Mouse (Mus musculus) adrenal gland, adult 8-10 months (tissue): ENCODE data around the gene Nppb. TPM values are rescaled to one million over a fixed set of nuclear protein-coding genes. Genes with fewer than 3 reads are reported as not detected.

Source experiments
- DNase-seq: peaks from one replicate; pipeline ENCODE4 v3.0.0; 2022
- total RNA-seq, 4 experiments: library from RNA; stranded (reverse); gene quantifications; 2 replicates each; pipeline ENCODE4 v1.2.4; 2022

The Nppb gene
- total RNA-seq, 4 experiments from 2014 or later, result 0.40 TPM; not detected in 3

DNA sequence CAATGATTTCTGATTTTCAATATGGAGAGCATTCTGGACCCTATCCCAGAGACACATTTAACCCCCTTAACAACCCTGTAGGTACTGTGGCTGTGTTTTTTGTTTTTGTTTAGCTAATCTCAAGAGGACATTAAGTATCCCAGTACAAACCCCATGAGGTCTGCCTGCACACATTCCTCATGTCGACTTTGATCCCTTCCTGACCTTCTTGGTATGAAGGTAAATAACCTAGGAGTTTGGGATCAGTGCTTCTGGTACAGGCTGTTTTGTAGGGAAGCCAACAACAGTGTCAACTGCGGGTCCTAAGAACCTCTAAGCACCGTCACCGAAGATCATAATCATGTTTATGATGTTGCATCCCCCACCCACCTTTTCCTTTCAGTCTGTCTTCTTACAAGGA is 7.9 kb upstream of the Nppb start:
- DNase-seq, result no peak

DNA sequence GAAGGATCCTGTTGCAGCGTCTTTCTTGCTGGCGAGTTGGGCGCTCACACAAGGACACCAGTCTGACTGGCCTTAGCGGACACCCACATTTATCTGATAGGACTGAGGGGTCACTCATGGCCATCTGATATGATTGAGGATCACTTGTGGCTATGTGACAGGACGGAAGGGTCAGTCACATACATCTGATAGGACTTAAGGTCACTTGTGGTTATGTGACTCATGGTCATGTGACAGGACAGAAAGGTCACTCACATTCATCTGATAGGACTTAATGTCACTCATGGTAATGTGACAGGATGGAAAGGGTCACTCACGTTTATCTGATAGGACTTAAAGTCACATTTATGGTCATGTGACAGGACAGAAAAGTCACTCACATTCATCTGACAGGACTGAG is 7.2 kb upstream of the Nppb start:
- peak; percentile 42 for DNase-seq

DNA sequence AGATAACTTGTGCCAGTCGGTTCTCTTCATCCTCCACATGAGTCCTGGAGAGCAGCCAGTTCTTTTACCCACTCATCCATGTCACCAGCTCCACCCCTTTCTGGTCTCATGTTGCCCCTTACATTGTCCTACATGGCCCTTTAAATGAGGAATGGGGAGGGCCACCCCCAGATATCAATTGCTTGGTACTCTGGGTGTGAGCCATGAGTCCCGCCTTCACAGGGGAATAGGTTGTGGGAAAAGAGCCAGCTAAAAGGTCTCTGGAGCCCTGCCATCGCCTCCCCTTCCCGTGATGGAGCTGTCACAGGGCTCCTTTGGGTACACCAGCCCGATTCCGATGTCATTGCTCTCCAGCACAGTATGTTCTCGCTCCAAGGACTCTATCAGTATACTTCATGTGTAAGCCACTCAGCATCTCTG is 6.1 kb upstream of the Nppb start:
- no peak for DNase-seq

DNA sequence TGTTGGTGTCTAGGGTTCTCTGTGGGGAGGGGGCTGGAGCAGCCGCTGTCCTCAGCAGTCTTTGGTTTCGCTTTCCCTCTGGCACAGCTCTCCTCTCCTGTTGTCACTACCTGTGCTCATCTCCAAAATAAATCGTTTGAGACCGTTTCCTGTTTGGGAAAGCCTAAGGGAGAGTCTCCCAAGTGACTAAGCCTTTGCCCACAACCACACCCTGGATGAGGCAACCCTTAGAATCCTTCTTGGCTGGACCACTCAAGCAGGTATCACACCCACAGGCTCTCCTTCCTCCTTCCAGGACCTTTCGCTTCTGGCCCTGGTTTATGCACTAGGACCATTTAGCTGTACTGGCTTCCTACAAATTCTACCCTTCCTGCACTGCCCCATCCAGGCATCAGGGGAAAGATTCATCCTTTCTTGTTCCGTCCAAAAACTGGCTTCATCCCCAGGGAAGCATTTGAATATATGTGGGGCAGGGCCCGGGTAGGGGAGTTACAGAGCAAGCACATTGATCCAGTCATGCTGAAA is 8.0 kb downstream of the Nppb start:
- no peak for DNase-seq

DNA sequence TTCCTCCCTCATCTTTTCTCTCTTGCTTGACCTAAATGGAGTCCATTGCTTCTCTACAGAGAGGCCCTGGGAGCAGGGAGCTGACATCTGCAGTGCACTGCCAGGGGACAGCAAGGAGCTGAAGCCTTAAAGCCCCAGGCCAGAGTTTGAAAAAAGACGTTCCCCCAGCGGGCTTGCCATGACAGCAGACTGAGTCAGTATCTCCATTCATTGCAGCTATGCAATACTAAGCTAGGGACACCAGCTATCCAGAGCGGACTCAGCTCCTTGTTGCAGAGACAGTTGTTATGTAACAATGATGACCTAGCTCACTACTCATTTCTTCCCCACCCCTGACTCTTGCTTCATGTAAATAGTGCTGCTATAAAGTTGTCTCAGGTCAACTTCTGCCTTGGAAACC is 9.7 kb downstream of the Nppb start:
- no peak for DNase-seq

DNA sequence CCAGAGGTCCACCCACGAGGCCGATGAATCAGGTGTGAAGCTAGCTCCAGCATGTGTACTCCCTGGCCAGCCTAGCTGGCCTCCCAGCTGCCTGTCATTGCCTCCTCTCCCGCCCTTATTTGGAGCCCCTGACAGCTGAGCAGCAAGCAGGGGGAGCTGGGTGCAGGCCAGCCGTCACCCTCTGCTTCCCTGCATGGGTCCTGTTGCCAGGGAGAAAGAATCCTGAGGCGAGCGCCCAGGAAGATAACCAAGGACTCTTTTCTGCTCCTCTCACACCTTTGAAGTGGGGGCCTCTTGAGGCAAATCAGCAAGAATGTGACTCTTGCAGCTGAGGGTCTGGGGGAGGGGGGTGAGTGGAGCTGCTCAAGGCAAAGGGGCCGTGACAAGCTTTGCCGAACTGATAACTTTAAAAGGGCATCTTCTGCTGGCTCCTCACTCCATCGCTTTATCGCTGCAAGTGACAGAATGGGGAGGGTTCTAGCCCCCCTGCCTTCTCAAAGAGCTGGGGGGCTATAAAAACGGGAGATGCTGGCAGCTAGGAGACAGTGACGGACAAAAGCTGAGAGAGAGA is 14.7 kb downstream of the Nppb start, which contains the start of gene Nppa:
Gene Nppa (plus strand): TSS at position 521 of the 571 bp plus-strand sequence.
- DNase-seq, result no peak

DNA sequence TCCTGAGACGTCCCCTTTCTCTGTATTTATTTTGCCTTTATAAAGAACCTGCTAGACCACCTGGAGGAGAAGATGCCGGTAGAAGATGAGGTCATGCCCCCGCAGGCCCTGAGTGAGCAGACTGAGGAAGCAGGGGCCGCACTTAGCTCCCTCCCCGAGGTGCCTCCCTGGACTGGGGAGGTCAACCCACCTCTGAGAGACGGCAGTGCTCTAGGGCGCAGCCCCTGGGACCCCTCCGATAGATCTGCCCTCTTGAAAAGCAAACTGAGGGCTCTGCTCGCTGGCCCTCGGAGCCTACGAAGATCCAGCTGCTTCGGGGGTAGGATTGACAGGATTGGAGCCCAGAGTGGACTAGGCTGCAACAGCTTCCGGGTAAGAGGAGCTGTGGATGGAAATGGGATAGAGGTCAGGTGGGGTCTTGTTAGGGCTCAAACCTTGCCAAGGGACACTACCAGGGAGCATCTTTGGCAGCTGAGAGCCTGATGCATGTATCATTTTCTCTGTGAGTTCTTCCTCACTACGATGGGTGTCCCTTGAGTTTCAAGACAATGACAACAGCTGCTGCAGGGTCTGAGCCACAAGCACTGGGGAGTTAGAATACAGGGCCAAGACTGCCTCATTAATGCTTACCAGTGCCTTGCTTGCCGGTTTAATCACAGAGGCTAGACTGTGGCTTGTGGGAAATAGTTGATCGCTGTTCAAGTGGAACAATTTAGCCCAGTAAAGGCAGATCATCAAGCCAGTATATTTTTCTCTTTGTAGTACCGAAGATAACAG is 15.6 kb downstream of the Nppb start:
- no peak for DNase-seq

DNA sequence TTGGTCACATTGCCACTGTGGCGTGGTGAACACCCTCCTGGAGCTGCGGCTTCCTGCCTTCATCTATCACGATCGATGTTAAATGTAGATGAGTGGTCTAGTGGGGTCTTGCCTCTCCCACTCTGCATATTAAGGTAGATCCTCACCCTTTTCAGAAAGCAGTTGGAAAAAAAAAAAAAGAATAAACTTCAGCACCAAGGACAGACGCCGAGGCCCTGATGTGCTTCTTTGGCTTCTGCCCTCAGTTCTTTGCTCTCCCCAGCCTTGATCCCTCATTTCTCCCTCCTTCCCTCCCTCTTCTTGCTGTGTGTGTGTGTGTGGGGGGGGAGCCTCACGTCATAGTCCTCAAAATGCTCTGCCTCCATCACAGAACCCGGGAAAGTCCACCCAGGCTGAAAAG is 16.3 kb downstream of the Nppb start:
- DNase-seq, result no peak

DNA sequence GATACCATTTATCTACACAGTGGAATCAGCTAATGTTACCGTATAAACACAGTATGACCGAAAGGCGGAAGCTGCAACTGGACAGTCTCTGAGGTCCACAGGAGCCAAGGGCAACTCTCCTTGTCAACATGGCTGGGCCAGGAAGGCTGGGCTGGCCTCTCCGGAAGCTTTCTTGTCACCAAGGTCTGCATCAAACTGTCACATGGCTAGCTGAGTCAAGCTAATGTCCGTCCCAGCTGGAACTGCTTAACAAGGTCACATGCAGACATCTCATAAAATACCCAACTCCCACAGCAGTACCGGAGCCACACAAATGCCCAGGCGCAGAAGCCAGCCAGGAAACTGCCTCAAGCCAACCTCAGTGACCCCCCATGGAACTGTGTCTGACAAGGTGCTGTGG is 18.8 kb downstream of the Nppb start:
- peak; percentile 82 for DNase-seq

DNA sequence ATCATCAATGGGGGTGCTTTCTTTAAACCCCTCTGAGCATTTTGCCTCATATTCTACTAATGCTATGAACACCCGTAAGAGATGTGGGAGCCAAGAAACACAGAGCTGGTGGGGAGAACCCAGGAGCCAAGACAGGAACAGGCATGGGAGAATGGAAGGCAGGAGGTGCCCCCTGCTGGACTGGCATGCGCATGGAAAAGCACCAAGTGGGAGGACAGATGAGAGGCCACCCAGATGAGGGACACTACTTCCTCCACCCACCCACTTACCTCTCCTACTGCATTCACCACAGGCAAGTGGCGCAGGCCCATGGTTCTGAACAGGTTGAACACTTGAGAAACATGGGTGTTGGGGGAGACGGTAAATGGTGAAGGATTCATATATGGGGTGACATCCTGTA is 22.8 kb downstream of the Nppb start:
- peak; percentile 34 for DNase-seq

DNA sequence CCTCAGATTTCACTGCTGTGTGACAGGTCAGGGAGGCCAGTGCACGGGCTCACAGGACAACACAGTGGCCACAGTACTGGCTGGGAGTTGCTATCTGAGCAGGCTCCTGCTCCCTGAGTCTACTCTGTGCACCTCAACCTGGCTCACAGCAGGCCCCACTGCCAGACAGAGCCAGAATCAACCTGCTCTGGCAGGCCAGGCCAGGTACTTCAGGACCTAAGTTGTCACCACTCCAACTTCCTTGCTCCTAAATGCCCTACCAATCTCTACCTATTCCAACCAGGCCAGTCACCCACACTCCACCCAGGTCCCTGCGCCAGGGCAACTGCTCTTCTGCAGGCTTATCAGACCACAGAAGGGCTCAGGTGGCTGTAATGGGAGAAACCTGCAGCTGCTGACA is 24.1 kb downstream of the Nppb start:
- no peak for DNase-seq

DNA sequence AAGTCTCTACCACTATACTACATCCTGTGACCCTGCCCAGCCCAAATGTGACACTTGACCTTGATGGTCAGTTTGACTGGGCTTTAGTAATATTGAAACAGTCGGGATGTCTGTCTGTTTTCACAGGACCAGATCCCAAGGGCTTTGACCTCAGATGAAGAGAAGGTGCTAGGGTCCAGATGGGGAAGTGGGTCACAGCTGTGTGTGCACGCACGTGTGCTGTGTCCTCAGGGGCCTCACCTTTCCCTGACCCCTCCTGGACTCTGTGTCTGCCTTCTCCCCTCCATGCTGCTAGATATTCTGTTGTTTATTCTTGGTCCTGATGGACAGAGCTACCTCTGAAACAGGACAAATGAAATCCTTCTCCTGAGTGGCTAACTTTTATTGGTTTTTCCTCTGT is 25.7 kb downstream of the Nppb start:
- DNase-seq, result no peak

DNA sequence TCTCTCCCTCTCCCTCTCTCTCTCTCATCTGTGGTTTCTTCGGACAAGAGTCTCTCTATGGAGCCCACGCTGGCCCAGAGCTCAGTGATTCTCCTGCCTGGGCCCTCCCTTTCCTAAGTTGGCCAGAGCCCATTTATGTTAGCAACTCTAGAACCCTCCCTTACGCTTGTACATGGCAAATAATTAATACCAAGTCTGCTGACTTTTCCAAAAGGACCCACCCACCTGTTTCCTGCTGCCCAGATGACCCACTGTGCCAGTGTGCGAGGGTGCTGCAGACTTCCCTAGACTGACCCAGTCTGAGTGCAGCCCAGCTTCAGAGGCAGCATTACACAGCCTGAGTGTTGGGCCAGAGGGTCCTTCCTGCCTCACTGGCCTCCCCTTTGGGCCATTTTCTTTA is 26.6 kb downstream of the Nppb start:
- no peak for DNase-seq

DNA sequence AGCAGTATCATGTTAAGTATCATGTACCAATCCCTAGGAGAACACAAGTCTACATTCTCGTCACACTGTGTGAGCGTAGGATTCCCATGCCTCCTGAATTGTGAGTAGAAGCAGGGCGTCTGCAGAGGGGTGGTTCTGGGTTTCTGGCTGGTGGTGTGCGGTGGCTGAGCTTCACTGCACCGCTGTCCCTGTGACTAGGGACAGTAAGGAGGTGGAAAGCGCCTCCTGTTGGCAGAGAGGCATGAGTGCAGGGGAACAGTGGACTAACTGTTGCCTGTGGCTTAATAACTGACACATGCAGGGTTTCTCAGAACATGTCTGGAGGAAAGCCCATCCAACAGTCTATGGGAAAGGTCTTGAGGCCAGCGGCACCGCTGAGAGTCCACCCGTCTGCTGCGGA is 29.8 kb downstream of the Nppb start:
- DNase-seq, result no peak

DNA sequence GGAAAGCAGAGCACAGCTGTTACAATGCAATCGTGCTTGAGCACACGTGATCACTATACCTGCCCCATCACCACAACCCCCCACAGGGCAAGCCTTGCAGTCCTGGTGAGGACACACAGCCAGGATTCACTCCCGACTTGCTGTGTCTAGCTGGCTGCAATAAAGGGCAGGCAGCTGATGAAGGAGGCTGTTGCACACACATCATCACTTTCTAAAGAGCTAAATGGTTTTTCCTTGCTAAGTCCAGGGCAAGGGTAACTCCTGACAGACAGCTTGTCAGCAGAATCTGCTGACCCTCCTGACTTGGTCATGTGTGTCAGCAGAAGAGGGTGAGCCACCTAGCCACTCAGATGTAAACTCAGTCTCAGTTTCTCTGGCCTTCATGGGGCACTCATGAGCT is 31.4 kb downstream of the Nppb start:
- no peak for DNase-seq

DNA sequence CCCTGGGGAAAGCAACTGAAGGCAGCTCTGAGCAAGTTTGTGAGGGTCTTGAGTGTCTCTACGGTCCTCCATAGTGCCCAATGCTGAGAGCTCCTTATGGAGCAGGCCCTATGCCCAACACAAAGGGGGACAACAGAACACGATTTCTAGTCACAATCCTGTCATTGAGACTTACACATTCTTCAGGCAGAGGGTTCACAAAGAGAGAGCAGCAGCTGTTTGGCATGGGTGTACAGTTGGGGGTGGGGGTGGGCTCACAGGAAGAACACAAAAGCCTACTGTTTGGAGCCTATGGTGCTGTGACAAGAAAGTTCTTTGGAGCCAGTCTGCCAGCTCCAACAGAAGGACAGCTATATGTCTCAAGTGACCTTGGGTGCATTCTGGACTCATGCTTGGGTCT is 32.8 kb downstream of the Nppb start:
- DNase-seq, result no peak

DNA sequence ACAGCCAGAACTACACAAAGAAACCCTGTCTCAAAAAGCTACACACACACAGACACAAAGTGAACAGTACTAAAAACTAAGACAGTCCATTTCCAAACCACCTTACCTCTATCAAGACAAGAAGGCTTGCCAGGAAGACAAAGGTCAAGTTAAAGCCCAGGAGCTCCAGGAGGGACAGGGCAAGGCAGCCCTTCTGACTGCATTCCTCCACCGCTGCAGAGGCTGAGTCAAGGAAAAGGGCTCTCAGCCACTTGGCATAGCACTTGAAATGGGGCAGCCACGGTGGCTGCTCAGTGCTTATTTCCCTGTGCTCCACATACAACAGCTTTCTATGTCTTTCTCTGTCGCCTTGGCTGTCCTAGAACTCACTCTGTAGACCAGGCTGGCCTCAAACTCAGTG is 38.4 kb downstream of the Nppb start:
- DNase-seq, result no peak

DNA sequence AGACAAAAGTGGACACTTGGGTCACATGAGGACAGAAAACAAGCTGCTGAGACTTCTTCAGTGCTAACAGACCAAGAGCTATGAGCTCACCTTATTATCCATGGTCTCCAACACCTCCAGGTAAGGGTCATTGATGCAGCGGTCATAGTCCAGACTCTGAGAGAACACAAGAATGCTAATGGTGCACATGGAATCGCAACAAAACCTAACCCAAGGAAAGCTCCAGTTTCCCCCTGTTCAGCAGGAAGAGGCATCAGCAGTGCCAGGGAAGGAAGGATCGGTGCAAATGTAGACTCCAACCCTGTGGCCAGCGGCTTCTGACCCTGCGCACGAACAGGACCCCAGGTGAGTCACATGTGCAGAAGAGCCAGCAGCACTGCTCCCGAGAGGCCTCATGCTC is 43.7 kb downstream of the Nppb start:
- DNase-seq, result no peak

DNA sequence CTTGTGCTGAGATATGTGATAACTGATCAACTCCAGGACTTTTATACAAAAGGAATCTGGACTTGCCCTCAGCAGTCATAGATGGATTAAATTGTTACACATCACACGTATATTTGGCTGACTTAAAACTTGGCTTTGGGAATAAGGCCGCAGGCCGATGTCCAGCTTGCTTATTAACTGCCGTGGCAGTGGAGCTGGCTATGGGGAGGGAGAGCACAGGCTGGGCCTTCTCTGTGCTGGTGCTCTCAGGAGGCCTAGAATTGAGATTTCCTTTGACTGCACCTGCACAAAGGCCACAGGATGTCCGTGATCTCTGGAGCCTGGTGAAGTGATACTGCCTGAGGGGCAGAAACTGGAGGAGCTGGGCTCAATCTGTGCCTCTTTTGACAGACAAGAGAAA is 44.9 kb downstream of the Nppb start:
- no peak for DNase-seq

DNA sequence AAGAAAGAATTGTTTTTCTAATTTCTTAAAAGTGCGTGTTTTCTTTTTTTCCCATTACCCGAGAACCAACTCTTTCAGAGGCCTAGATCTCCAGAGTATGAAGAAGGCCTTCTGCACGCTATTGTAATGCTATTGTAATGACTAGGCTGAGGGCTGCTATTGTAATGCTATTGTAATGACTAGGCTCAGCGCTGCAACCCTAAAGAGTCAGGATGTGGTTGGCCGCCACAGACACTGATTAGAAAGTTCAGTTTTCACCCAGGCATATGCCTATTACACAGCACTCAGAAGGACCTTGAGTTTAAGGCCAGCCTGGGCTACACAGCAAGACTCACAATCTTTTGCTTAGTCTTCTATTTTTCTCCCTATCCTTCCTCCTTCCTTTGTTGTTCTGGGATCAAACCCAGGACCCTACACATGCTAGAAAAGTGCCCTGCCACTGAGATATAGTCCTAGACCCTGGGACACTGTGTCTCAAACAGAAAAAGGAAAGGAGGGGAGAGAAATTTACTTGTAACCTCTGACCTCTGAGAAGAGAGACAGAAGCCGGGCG is 48.3 kb downstream of the Nppb start:
- DNase-seq, result no peak

DNA sequence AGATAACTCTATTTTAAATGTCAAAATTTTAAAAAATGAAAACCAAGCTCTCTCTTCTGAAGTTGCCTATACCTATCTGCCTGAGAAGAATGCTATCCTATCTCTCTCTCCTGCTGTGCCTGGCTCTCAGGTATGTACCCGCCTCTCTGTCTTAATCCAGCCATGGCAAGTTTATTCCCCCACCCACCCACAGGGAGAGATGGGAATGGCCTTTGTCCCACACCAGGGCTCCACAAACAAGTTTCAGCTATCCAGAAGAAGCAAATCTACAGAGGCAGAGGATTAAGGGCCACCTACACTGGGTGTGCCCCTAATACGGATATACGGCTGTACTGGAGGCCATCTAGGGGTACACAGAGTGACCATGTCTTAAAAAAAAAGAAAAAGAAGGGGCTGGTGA is 49.9 kb downstream of the Nppb start:
- no peak for DNase-seq
